Mouse (Mus musculus) embryonic fibroblast, embryonic 13.5 days (primary cell): ENCODE results near the gene Azin2. TPM values are rescaled to one million over a fixed set of nuclear protein-coding genes. Genes with fewer than 3 reads are reported as not detected.

Experiments used
- H3K27ac ChIP-seq: 2 replicates; pipeline ENCODE4 v1.5.1; 2012; ENCODE audit warnings: low read length, control low read depth, inconsistent platforms; ENCODE audit not compliant: insufficient read depth
- H3K4me1 ChIP-seq: 2 replicates; pipeline ENCODE4 v1.6.1; 2011; ENCODE audit warnings: low read length; ENCODE audit not compliant: control insufficient read depth, insufficient read depth
- H3K4me3 ChIP-seq: 2 replicates; pipeline ENCODE4 v1.5.1; 2011; ENCODE audit warnings: mild to moderate bottlenecking, control low read depth, low read length; ENCODE audit not compliant: insufficient read depth
- CTCF ChIP-seq: IDR thresholded peaks from 2 replicates; pipeline ENCODE4 v1.5.1; 2011; ENCODE audit warnings: mild to moderate bottlenecking, control low read depth, low read length, moderate library complexity, borderline replicate concordance; ENCODE audit not compliant: insufficient read depth
- POLR2A ChIP-seq: IDR thresholded peaks from 2 replicates; pipeline ENCODE4 v1.6.1; 2011; ENCODE audit warnings: low read depth, mild to moderate bottlenecking, control low read depth, low read length, moderate library complexity
- polyA plus RNA-seq: library from polyadenylated mRNA; stranded (reverse); fragments of >200 nt; gene quantifications from 2 replicates; pipeline ENCODE4 v1.2.4, GENCODE M21; 2011; ENCODE audit warnings: low read depth; ENCODE audit not compliant: missing spikeins, insufficient read length

Gene Azin2
- polyA plus RNA-seq, 1 experiment: 29.0 TPM

DNA sequence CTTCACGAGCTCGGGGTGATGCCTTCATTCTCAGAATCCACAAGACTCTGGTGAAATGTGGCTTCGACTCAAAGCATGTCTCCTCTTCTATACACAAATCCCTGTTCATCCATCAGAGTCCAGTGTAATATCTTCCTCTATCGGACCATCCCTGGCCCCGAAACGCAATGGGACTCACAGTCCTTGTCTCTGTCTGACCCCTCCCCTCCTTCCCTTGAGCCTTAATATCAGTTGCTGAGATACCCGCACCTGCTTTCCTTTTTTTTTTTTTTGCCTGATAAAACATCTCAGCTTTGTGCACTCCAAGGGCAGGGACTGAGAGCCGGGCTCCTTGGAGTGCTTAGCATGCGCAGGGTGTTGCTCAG, 666 bp upstream of the Azin2 start:
- Histone ChIP-seq H3K4me3 (peak overlapping the region; percentile 60), H3K4me1 (peaks cover 18% of the 10 kb centered on the region), H3K27ac (peak overlapping the region; percentile 73)
- TF ChIP-seq CTCF: no peak
- TF ChIP-seq POLR2A: no peak

DNA sequence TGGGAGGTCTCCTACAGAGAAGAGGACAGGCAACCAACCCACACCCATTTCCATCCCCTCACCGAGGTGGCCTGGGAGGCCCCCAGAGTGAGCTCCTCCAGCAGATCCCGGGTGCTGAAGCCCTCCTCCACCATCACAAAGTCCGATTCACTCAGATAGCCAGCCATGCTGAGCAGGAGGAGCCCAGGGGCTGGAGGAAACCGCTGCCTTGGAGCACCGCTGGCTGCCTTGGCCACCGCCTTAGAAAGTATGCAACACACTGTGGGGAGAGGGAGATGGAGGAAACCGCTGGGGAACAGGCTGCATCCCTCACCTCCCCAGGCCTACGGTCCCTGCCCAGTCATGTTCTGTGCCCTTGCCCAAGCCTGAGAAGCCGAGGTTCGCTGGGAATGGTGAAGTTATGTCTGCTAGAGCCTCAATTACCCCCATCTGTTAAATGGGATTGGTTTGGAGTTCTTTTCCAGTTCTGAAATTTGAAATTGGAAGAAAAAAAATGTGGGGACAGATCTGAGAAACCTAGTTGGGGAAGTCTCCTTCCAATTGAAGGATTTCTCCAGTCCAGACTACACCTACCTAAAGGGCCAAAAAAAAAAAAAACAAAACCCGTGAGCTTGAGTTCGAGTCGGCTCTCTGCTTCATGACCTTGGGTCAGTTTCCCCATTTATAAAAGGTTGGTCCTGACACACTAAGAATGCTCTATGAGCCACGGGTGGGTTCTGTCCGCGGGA, 777 bp downstream of the Azin2 start:
- H3K27ac ChIP-seq: peak overlapping the region; percentile 39; the same call in 1 of the 2 replicates
- TF ChIP-seq CTCF: no peak
- TF ChIP-seq POLR2A: no peak; the same call in 1 of the 2 replicates
- H3K4me1 ChIP-seq: peaks cover 16% of the 10 kb centered on the region
- peak overlapping the region; percentile 60 for H3K4me3 ChIP-seq

DNA sequence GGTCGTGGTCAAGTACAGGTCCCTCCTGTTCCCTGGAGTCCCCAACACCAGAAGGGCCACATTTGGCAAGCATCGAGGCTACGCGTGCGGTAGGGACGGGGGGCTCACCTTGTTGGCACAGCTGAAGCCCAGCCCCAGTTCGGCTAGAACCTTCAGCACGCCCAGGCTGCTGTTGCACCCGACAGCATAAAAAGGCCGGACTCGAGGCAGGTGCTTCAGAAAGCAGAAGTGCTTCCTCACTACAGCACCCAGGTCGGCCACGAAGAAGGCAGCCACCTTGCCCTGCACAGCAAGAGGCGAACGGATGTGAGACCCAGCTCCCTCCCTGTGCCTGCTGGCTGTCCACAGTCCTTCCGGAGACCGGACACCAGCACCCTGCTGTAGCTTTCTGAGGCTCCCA, 2.6 kb downstream of the Azin2 start:
- no peak for TF ChIP-seq POLR2A
- TF ChIP-seq CTCF: no peak
- Histone ChIP-seq H3K27ac (no peak overlapping the region), H3K4me1 (peaks cover 18% of the 10 kb centered on the region), H3K4me3 (no peak overlapping the region)

DNA sequence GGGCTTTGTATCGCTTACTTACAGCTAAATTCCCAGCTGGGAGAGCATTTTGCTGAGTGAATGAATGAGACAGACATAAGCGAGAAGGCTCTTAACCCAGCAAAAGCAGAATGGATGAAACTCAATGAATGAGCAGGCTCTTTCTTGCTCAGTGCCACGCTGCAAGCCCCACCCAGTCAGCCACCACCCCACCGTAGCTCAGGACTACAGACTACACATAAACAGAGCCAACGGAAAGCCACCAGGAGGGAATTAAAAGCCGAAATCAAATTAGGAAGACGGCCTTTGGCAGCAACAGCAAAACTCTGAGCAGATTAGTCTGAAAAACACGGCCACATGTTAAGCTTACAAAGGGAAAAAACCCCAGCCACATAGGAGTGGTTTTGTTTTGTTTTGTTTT, 3.4 kb downstream of the Azin2 start:
- Histone ChIP-seq H3K4me1 (peaks cover 18% of the 10 kb centered on the region), H3K27ac (peak overlapping the region; percentile 16; the same call in 1 of the 2 replicates), H3K4me3 (no peak overlapping the region)
- no peak for TF ChIP-seq POLR2A
- no peak for TF ChIP-seq CTCF

DNA sequence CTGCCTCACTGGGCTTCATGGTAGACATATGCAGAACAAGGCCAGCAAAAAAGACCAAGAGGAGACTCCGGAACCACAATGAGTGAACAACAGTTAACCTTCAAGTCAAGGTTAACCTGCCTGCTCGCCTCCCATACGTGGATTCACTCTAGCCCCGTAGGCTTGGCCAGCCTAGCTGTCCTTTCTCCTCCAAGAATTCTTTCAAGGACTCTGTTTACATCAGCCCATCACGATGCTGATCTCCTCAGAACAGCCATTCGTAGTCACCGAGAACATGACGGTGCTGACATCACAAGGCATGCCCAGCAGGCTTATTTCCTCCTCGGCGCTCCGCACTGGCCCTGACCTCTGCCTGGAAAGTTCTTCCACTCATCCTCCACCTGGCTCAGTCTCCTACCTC, 4.1 kb downstream of the Azin2 start:
- Histone ChIP-seq H3K4me3 (no peak overlapping the region), H3K4me1 (peaks cover 18% of the 10 kb centered on the region), H3K27ac (peak overlapping the region; percentile 39)
- TF ChIP-seq POLR2A (no peak), CTCF (no peak)

DNA sequence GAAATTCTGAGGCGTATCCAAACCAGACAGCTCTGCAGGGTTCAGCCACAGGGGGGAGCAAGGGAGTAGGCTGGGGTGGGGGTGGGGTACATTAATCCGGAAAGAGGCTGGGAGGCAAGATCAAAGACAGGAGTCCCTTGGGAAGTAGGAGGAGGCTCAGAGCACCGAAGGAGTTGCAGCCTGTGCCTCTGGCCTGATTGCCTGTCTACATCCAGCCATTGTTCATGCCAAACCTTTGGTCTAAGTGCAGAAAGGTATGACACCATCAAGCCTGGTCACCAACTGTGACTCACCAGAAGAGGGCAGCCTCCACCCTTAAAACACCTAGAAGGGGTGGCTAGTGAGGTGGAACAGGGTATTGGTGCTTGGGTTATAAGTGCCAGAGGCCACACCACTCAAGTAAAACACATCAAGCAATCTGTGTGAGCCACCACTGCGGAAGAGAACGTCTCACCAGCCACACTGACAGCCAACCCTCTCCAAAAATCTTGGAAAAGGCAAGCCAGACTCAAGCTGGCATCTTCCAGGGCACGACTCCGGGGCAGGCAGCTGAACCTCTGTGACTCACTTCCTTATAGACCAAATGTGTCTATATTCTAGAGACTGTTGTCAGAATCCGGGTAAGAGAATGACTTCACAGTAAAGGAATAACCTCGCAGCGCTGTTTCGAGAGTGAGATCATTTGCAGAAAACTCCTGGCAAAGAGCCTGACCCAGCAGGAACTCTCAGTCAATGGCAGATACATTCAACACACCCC, 4.9 kb downstream of the Azin2 start:
- TF ChIP-seq POLR2A (peak; percentile 30; the same call in 1 of the 2 replicates), CTCF (peak; percentile 22; the same call in 1 of the 2 replicates)
- peak overlapping the region; percentile 39 for H3K27ac ChIP-seq
- no peak overlapping the region for H3K4me3 ChIP-seq
- peaks cover 18% of the 10 kb centered on the region for H3K4me1 ChIP-seq

DNA sequence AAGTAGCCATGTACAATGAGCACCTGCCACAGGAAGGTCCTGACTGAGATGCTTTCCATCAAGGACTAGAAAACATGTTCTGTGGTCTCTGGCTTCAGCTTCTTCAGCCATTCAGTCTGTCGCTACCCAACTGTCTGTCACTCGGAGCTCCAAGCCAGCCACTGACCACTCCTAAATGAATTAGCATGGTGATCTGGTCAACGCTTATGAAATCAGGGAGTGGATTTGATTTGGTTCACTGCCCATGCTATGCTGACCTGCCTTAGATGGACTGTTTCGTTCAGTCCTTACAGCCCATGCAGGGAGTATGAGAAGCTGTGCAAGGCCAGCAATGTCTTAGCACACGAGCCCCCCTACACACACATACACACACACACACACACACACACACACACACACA, 8.4 kb downstream of the Azin2 start:
- TF ChIP-seq POLR2A (no peak), CTCF (no peak)
- Histone ChIP-seq H3K4me1 (peaks cover 12% of the 10 kb centered on the region), H3K4me3 (no peak overlapping the region), H3K27ac (no peak overlapping the region)

DNA sequence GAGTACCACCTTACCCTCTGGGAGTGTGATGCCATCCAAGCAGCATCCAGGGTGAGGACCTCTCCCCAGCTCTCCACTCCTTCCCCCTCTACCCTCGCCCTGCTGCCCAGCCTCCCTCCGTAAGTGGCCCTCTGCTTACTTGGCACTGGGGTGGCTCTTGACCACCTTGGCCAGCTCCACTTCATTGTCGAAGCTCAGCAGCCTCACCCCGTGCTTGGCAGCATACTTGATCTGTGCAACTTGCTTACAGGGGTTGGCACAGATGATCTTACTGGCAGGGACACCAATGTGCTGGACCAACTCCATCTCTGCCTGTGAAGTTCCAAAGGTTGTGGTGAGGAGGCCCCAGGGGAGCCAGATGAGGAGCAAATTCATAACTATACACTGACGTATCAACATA, 11.8 kb downstream of the Azin2 start:
- Histone ChIP-seq H3K4me1 (no peaks in the 10 kb centered on the region), H3K4me3 (no peak overlapping the region), H3K27ac (no peak overlapping the region)
- TF ChIP-seq CTCF (no peak), POLR2A (0 out of 2 replicates have a peak, but pooled peaks have one; percentile 12)

DNA sequence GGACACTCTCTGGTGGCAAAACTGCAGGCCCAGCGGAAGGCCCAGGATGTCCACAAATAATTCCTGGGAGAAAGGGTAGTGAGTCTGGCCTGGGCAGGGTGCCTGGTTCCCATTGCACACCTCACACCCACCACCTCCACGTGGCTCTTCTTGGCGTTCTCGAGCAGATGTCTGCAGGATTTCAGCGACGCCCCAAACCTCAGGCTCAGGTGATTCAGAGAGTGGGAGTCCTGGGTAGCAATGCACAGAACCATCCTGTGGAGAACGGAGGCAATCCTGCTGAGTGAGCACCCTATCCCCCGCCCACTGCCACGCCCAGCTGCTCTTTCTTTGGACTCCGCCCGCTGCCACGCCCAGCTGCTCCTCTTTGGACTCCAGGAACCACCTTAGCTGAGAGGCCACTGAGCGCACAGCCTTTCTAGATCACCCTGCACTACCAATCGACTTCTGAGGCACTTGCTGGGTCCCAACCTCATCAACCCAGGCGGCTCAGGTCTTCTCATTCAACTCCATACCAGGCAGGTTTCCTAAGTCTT, 12.7 kb downstream of the Azin2 start:
- Histone ChIP-seq H3K27ac (no peak overlapping the region), H3K4me3 (no peak overlapping the region), H3K4me1 (no peaks in the 10 kb centered on the region)
- TF ChIP-seq CTCF: no peak
- no peak for TF ChIP-seq POLR2A

DNA sequence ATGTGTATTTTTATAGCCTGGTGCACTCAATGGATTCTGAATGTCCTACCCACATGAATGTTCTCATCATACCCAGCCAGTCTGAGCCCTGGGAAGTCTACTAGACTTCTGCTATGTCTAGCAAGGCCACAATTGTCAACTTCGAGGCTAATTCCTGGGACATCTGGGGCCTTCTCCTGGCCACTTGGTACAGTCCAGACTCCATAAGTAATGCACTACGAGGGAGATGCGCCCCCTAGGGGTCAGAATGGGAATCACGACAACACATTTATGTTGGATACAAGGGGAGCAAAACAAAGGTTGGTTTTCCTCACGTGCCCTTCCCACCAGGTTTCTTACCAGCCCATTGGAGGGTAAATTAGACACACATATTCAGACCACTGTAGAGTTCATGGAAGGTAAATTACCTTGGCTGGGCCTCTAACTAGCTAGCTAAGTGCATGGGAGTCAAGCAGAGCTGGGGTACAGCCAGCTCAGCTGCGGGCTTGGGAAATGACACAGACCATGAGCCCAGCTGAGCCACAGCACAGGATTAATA, 14.0 kb downstream of the Azin2 start:
- Histone ChIP-seq H3K4me3 (no peak overlapping the region), H3K4me1 (no peaks in the 10 kb centered on the region), H3K27ac (no peak overlapping the region)
- TF ChIP-seq POLR2A (no peak), CTCF (no peak)
